Mouse (Mus musculus): ENCODE measurements at regions not wholly inside any gene's neighbourhood (a gene's known extent, or its start where the extent isn't known, plus 50 kb on each side); places are given as distances from the start of the nearest gene placed in this dataset.

GRCm38 (mm10) chrX:11752973-11753590, 407.1 kb downstream of the Bcor start:
- no peak for TF ChIP-seq POLR2A (IDR thresholded peaks at IDR 0.05; ENCODE audit: insufficient read depth, low read depth, low read length)
- no peak for TF ChIP-seq CTCF (IDR thresholded peaks at IDR 0.05; ENCODE audit: insufficient read depth, low read depth, low read length)
